Mouse (Mus musculus): Measurements from ENCODE around the gene Rpl19.

The Rpl19 gene

DNA sequence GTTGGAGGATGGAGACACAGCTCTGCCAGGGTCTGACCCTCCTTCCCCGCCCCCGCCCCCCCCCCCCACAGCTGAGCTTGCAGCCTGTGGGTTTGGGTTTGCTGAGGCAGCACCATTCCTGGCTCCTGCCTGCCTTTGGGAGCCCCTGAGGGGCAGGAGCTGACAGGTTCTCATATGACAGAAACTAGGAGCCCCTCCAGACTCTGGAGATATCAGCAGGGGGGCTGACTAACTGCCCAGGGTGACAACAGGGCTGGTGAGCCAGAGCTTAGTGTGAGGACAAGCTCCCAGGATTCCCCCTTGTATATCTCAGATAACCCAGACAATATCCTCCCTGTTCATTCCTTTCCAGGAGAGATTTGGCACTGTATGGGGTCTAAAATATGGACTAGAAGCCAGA, 24.4 kb downstream of the Rpl19 start:
- no peak for DNase-seq (ENCODE audit: inconsistent age in 2 of 2, low spot score in 1 of 2)

DNA sequence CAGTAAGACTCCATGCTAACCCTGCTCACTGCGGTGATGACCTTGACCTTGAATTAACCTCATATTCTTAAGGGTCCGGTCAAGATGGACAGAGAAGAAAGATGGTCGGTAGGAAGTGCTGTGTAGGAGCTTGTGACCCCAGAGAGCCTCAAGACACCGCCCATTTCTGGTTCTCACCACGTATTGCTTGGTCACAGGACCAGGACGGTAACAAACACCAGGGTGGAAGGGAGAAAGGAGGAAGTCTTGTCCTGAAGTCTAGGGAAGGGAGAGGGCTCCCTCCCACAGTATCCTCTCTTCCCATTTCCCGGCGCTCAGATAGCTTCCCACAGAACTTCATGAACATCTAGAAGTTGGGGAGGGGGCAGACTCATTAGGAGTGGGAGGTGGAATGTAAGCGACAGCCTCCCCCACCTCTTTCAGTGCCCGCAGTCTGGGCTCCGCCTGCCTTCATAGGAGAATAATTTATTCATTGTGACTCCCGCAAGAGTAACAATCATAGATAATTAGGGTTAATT, 25.2 kb downstream of the Rpl19 start:
- DNase-seq (ENCODE audit: inconsistent age in 2 of 2, low spot score in 1 of 2), result no peak

DNA sequence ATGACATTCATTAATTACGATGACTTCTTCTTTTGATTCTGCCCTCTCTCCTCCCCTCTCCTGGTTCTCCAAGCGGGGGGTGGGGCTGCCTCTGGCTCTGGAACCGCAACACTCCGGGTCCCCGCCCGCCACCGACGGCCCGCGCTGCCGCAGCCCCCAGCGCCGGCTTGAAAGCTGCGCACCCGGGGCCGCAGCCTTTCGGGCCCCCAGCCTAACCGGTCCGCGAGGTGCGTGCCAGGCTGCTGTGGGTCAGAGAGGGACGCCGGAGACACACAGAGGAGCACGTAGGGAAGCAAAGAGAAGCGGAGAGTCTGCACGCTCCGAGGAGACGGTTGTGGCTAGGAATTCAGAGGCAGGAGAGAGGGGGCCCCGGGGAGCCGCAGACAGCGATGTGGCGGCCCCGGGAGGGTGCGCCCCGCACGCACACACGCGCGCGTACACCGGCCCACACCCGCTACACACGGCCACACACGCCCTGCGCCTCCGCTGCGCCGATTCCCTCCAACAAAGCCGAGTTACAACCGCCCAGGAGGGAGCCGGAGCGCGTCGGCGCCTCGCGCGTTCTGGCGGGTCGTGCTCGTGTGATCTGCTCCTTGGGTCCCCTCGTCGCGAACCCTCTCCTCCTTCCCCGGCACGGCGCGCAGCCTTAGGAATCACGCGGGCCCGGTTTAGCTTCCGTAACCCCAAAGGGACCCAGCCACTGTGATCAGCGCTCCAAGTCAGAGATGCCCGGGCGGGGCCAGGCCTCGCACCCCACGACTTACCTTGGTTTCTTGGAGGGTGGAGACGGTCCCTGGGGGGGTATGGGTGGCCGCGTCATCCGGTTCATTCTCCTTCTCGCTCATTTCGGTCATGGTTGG, 25.8 kb downstream of the Rpl19 start:
- DNase-seq (ENCODE audit: inconsistent age in 2 of 2, low spot score in 1 of 2), result peak in 1 of 2 experiments; percentile 69

DNA sequence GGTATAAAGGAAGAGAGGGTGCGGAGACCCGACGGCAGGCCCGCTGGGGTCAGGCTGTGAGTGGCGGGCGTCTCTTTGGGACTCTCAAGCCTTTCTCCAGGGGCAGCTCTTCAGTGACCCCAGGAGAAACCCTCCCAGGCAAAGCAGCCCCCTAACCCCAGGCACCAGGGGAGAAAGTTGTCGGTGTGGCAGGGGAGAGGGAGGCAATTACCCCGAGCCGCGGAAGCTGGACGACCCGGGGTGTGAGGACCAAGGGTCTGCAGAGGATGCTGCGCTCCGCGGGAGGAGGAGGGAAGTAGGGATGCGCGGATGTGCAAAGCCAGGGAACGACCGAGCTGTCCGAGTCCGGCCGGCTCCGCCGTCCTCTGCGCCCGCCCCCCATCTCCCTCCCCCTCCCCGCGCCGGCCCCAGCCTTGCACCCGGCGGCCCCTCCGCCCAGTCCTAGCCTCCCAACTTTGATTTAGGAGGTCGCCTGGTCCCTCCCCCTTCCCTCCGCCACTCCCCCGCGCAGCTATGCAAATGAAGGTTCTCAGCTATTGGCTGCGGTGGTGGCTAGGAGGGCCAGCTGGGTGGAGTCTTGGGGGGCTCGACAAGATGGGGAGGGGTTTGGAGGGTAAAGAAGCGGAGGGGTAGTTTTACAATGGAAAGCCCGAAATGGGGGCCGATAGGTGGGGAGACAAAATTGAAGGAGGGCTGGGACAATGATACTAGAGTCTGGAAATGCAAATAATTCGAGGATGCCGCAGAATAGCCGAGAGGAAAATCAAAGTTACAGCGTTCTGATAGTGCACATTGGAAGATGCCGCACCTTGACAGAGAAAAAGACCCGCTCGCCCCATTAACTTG, 26.7 kb downstream of the Rpl19 start, which contains the start of gene Stac2:
TSS of gene Stac2 (minus strand) at position 474 of the 846 bp plus-strand sequence.
- peak; percentile 88 for DNase-seq (ENCODE audit: inconsistent age in 2 of 2, low spot score in 1 of 2)

DNA sequence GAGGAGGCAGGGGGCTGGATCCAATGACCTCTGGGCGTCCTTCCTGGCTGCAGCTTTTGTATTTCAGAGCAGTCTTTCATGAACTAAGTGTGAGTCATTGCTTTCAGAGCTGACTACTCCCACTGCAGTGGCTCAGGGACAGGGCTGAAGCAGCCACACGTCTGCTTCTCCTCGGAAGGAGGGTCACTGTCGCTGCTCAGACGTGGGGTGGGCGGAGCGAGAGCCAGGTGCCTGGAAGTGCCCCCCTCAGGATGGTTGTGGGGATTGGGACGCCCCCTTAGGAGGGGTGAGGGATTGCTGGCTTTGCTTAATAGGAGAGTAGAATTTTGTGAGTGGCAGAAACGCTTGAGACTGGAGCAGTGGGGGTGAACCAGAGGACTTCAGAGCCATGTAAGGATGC, 31.0 kb downstream of the Rpl19 start:
- DNase-seq (ENCODE audit: inconsistent age in 2 of 2, low spot score in 1 of 2), result peak; percentile 63 to 82

DNA sequence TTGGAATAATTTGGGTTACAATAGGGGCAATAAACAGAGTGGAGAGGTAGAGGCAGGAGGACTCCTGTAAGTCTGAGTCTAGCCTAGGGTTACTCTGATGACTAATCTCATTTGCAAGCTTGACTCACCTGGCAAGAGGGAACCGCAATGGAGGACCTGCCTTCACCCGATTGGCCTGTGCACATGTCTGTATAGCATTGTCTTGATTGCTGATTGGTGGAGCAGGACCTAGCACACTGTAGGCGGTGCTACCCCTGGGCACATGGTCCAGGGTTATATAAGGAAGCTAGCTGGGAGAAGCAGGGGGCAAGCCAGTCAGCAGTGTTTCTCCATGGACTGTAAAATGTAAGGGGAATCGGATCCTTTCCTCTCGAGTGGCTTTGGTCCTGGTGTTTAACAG, 31.5 kb downstream of the Rpl19 start:
- DNase-seq (ENCODE audit: inconsistent age in 2 of 2, low spot score in 1 of 2), result peak; percentile 54 to 66

DNA sequence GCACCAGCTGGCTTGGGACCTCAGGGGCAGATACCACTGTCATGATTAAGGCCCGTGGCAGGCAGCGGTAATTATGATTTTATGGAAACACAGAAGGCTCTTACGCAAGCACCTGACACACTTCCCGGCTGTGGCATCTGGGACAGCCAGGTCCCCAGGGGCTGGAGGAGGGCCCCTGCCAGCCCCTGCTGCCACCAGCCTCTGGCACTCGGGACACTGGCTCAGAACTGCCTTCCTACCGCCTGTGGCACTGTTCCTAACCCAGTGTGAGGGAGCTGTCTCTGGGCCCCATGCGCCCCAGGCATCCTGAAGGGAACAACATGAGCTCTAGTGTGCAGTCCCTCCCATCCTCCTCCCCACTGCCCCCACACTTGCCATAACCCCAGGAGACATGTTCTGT, 33.2 kb downstream of the Rpl19 start:
- peak; percentile 54 to 70 for DNase-seq (ENCODE audit: inconsistent age in 2 of 2, low spot score in 1 of 2)

DNA sequence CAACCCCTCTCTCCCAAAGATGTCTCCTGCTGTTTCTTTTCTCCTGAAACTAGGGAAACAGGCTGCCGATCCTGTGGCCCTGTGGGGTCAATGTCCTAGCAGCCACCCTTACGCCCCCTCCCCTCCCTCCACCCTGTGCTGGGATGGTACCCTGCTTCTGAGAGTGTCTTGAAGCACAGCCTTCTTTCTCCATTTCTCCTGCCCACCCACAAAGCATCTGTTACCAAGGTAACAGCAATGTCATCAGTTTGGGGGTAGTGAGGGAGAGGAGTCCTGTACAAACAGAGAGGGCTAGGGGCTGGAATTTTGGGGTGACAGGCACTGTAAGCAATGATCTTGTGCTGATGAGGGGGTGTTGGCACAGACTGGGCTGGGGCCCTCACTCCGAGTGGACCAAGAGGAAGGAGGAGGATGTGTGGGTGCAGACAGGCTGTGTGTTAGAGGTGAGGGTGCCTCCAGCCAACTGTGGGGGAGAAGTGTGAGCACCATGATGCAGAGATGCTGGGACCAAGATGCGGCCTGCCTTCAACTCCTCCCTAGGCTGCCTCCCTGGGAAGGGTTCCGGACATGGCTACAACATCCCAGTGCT, 33.7 kb downstream of the Rpl19 start:
- no peak for DNase-seq (ENCODE audit: inconsistent age in 2 of 2, low spot score in 1 of 2)

DNA sequence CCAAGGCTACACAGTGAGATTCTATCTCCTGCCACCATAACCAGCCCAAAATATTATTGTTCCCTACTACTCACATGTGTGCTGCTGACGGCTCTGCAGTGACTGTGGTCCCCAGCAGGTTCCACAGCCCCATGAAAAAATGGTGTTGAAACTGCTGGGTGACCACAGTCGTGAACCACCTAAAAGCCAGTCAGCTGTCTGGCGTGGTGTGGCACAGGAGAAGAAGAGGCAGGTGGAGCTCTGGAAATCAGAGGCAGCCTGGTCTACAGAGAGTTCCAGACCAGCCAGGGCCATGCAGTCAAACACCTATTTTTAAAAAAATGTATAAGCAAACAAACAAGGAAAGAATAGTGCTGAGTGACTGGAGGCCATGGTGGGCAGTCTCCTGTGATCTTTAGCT, 34.9 kb downstream of the Rpl19 start:
- DNase-seq (ENCODE audit: inconsistent age in 2 of 2, low spot score in 1 of 2), result peak in 1 of 2 experiments; percentile 48

DNA sequence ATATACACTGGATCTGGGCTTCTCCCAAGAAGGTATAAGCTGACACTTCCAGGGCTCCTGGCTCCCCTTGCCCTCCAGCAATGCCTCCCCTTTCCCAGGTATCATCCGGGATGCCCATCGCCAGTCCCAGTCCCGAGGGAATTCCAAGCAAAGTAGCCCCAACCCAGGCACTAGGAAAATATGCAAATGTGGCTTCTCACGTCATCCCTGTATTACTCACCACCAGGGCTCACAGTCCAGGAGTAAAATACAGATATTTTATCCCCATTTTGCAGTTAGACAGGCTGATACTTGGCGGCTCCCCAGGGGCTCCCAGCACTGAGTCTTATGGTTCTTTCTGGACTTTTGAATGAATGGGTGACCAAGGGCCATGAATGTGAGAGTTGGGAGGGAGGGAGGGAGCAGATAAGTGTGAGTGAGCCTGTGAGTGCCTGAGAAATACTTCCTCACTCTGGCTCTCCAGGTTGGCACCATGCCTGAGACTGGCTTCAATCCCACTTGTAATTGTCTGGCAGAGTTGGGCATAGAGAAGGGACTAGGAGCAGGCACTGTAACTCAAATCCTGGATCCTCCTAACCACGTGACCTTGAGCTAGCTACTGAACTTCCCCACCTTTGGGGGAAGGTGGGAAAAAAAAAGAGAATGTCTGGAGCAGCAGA, 35.5 kb downstream of the Rpl19 start:
- DNase-seq (ENCODE audit: inconsistent age in 2 of 2, low spot score in 1 of 2), result peak; percentile 60 to 86

DNA sequence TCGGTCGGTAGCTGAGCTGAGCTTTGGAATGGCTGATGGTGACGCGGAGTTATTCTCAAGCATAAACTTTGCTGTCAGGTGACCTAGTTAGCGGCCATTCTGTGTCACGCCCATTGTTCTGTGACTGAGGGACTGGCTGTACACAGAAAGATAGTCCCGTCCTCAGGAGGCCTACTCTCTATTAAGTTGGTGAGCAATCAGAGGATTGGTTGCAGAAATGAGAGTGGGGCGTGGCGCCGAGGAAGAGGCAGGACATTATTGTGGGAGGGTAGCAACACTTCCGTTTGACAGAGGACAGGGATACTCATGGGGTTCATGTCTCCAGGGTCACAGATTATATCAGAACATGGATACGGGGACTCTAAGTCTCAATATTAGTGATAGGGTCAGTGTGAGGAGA, 39.7 kb downstream of the Rpl19 start:
- no peak for DNase-seq (ENCODE audit: inconsistent age in 2 of 2, low spot score in 1 of 2)

DNA sequence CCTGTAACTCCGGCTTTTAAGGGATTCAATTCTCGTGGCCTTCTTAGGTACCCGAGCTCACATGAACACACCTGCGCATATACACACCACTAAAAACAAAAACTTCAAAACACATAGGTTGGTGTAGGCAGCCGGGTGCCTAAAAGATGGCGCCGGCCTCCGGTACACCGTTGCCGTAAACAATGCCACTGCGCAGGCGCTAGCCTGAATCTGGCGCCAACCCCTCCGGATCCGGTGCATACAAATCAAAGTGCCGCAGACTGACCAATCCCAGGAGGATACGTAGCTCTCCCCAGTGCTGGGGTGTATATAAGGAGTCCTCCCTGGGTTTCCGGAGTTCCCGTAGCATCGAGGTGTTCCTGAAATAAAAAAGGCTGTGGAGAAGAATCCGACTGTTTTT, 40.7 kb downstream of the Rpl19 start:
- no peak for DNase-seq (ENCODE audit: inconsistent age in 2 of 2, low spot score in 1 of 2)

DNA sequence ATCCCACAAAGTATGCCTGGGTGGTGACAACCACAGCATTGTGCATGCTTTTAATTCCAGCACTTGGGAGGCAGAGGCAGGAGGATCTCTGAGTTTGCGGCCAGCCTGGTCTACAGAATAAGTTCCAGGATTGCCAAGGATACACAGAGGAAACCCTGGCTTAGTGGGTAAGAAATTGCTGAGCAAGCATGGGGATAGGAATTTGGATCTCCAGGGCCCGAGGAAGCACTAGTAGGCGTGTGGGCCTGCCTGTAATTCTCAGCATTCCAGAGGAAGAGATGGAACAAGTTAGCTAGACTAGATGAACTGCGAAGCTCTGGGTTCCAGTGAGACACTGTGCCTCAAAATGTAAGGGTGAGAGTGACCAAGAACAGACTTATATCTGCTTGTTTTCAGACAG, 46.9 kb downstream of the Rpl19 start:
- no peak for DNase-seq (ENCODE audit: inconsistent age in 2 of 2, low spot score in 1 of 2)

DNA sequence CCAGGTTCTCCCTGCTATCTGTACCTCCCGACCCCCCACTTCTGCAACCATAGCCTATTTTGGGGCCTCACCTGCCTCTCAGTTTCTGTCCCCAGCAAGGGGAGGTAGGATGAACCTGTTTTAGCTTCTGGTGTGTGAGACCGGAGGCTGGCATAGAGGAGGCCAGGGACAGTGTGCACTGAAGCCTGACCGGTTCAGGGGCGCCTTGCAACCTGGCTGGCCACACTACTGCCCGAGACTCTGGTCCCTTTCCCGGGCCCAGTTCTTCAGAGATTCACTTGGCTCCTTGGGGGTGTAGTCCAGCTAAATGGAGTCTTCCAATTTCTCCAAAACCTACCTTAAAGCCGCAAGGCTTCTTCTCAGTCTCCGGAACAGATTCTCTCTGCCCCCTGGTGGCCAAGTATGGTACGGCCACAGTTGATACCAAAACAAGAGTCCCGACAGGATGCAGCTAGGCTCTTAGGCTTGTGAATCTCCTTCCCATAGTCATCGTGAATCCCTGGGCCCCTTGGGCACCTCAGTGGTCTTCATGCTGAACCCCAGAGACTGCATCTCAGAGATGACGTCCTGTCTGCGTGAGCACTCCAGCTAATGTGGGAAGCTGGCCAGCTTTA, 48.8 kb downstream of the Rpl19 start:
- DNase-seq (ENCODE audit: inconsistent age in 2 of 2, low spot score in 1 of 2), result peak; percentile 87 to 96

DNA sequence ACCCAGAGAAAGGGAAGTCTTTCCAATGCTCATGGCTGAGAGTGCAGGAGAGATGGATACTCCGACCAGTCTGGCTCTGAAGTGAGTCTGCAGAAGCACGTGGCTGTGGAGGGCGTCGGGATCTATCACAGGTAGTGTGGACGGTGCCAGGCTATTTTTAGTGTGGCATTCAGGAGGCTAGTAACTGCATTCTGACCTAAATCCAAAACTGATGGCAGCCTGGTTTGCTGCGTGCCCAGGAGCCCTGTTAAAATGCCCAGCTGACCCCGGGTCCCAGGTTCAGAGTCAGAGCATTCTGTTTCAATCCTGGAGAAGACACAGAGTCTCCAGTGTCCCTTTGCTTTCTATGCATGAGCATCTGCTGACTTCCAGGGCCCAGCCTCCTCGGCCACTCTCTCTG, 50.6 kb downstream of the Rpl19 start:
- no peak for DNase-seq (ENCODE audit: inconsistent age in 2 of 2, low spot score in 1 of 2)
